19 mouse cellular contexts compared by ENCODE assay signal in genomic region chr10:23181572-23182493, GRCm38 (mm10).
A peak's percentile ranks its signal among the peaks of the same experiment; 100 is the strongest.
DNase-seq lines count a peak whose midpoint lies in the region; ATAC-seq and TF ChIP-seq lines count a peak whose summit lies in the region.
"Had no signal": no experiment of that assay in that cellular context is flagged by ENCODE, and none has a peak within 500 bp of the region (broad histone marks: within the 10 kb centered on the region; RNA-seq: fewer than 3 reads in every experiment).

No protein-coding gene starts in this region.

- H3K4me1 ChIP-seq in kidney, embryonic 15.5 days, result peaks cover 31% of the 10 kb centered on the region
- H3K4me1 ChIP-seq in limb, embryonic 14.5 days (ENCODE audit: control insufficient read depth, insufficient read depth, low read length), result 0 out of 2 replicates have a peak, but pooled peaks cover 6% of the 10 kb centered on the region
- H3K4me1 ChIP-seq: heart, embryonic 12.5 days had no signal

- 0 out of 2 replicates have a peak overlapping the region, but pooled peaks have one; percentile 15 for H3K4me3 ChIP-seq in gastrocnemius, adult 2 months
- no peak overlapping the region for H3K4me3 ChIP-seq in kidney, embryonic 15.5 days (replicated peaks)
- H3K4me3 ChIP-seq in limb, embryonic 14.5 days (replicated peaks; ENCODE audit: low read length), result no peak overlapping the region
- H3K4me3 ChIP-seq: embryonic facial prominence, embryonic 13.5 days; forebrain, embryonic 13.5 days; heart, embryonic 12.5 days; hindbrain, embryonic 10.5 days had no signal

- intact Hi-C loops in gastrocnemius, adult 2 months (cut with DNase I), result no loop called here
- intact Hi-C loops in gastrocnemius, postnatal 14 days (cut with DNase I; ENCODE audit: low total_unique reads), result no loop called here

- peak overlapping the region; percentile 84 for H3K27ac ChIP-seq in gastrocnemius, adult 2 months
- peak overlapping the region; percentile 82 for H3K27ac ChIP-seq in kidney, embryonic 15.5 days
- H3K27ac ChIP-seq in limb, embryonic 14.5 days (replicated peaks; ENCODE audit: low read depth, low read length), result no peak overlapping the region
- H3K27ac ChIP-seq: embryonic facial prominence, embryonic 13.5 days; forebrain, embryonic 13.5 days; hindbrain, embryonic 10.5 days; hindbrain, embryonic 14.5 days had no signal

- H3K27me3 ChIP-seq in kidney, embryonic 15.5 days, result no peaks in the 10 kb centered on the region
- H3K27me3 ChIP-seq in limb, embryonic 14.5 days (ENCODE audit: control insufficient read depth, insufficient read depth, low read length), result no peaks in the 10 kb centered on the region
- H3K27me3 ChIP-seq: CH12.LX; embryonic facial prominence, embryonic 13.5 days; forebrain, embryonic 13.5 days; heart, embryonic 12.5 days; Patski had no signal

- peak; percentile 63 for DNase-seq in gastrocnemius, adult 2 months
- no peak for DNase-seq in gastrocnemius, postnatal 14 days
- DNase-seq in kidney, postnatal 4 days, result no peak
- DNase-seq in limb, embryonic 14.5 days (ENCODE audit: low spot score), result no peak
- peak; percentile 78 for DNase-seq in skeletal muscle tissue, adult 2 months (ENCODE audit: low read depth, low spot score)
- DNase-seq: adrenal gland, postnatal 14 days; cerebellum, adult 11-12 months; cerebellum, adult 9-10 months; cerebellum, postnatal 25 days; forebrain, postnatal 0 days had no signal

- no peak overlapping the region for H3K9ac ChIP-seq in kidney, embryonic 15.5 days
- H3K9ac ChIP-seq in limb, embryonic 14.5 days (ENCODE audit: low read depth, low read length, severe bottlenecking), result no peak overlapping the region
- H3K9ac ChIP-seq: embryonic facial prominence, embryonic 13.5 days; forebrain, embryonic 13.5 days; forebrain, postnatal 0 days; heart, embryonic 12.5 days; hindbrain, embryonic 14.5 days had no signal

- no peak for TF ChIP-seq CTCF in gastrocnemius, adult 2 months (IDR thresholded peaks at IDR 0.05)

- H3K9me3 ChIP-seq in kidney, embryonic 15.5 days (replicated peaks), result no peaks in the 10 kb centered on the region
- H3K9me3 ChIP-seq in limb, embryonic 14.5 days (ENCODE audit: control insufficient read depth, low read length), result no peaks in the 10 kb centered on the region
- H3K9me3 ChIP-seq: embryonic facial prominence, embryonic 13.5 days; forebrain, embryonic 13.5 days; heart, embryonic 12.5 days; hindbrain, embryonic 10.5 days had no signal

- no peak for TF ChIP-seq POLR2A in limb, embryonic 14.5 days (IDR thresholded peaks at IDR 0.05; ENCODE audit: borderline replicate concordance, extremely low read depth, insufficient read depth, insufficient read length)

- no peaks in the 10 kb centered on the region for H3K36me3 ChIP-seq in kidney, embryonic 15.5 days
- no peaks in the 10 kb centered on the region for H3K36me3 ChIP-seq in limb, embryonic 14.5 days (ENCODE audit: control insufficient read depth, insufficient read depth, low read length)
- H3K36me3 ChIP-seq: embryonic facial prominence, embryonic 13.5 days; heart, embryonic 12.5 days; hindbrain, embryonic 10.5 days had no signal

- ATAC-seq in kidney, embryonic 15.5 days (replicated peaks; ENCODE audit: low FRiP score), result peak; percentile 70
- peak; percentile 51; the same call in 1 of the 2 replicates for ATAC-seq in limb, embryonic 14.5 days (ENCODE audit: low FRiP score, low read depth)
- ATAC-seq: activated CD4-positive, CD25-positive, alpha-beta regulatory T cell, adult 4 months; forebrain, embryonic 13.5 days; forebrain, postnatal 0 days; Patski had no signal

- 40% methylated on average over 11 of the region's 11 CpGs for WGBS in kidney, embryonic 15.5 days
- 75% methylated on average over 11 of the region's 11 CpGs for WGBS in limb, embryonic 14.5 days

- no peak overlapping the region for H3K4me2 ChIP-seq in kidney, embryonic 15.5 days
- no peak overlapping the region for H3K4me2 ChIP-seq in limb, embryonic 14.5 days (replicated peaks; ENCODE audit: low read depth, low read length, severe bottlenecking)
- H3K4me2 ChIP-seq: embryonic facial prominence, embryonic 13.5 days; forebrain, embryonic 13.5 days; heart, embryonic 12.5 days; hindbrain, embryonic 14.5 days had no signal

Comparison
In these comparisons a context has a peak if more than half of its experiments do, and no peak if none do; other contexts are left out.
1. DNase-seq: peak in gastrocnemius, adult 2 months (single experiment) and skeletal muscle tissue, adult 2 months (single experiment); none in gastrocnemius, postnatal 14 days (single experiment), kidney, postnatal 4 days (0 of 2) and limb, embryonic 14.5 days (single experiment).